Mouse (Mus musculus): Measurements from ENCODE around the gene Mxd4. TPM values are rescaled to one million over a fixed set of nuclear protein-coding genes. Genes with fewer than 3 reads are reported as not detected.

Gene Mxd4
- polyA plus RNA-seq, 1 experiment from 2014 or later, result 57.4 TPM

DNA sequence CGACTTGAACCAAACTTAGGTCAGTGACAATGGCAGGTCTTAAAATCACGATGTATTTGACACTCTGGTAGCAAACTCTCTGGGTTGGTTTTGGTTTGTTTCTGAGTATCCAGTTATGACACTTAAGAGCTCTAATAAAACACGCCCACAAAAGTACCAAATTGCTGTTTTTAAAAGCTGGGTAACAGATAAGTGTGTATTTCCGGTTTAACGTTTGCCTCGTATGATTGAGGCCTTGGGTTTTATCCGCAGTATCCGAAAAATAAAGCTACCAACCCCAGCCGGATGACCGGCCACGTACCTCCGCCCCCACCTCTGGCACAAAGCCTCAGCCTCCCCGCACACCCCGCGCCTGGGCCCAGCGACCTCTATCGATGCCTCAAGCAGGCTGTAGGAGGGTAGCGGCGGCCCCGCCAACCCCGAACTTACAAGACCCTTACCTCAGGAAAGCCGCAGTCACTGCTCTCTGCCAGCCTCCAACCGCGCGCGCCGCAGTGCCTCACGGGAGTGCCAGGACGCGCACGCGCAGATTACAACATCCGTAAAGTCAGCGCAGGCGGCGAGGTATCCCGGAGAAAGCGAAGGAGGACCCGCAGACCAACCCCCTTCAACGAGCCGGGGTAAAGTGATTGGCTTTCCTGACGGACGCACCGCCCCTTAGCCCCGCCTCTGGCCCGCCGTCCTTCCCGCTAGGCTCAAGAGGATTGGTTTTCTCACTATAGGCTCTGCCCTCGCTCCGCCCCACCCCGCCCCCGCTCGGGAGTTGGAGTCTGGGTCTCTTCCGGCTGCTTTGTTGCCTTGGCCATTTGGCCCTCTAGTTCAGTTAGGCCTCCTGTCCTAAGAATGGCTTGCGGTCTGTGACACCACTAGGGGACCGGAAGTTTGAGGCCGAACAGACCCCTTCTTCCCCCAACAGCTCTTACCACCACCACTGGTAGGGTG lies 18.3 kb downstream of the Mxd4 start, which contains the start of the genes Poln and Haus3:
Poln (minus strand) TSS at position 499 of the 942 bp plus-strand sequence.
Haus3 (minus strand) TSS at position 578 of the 942 bp plus-strand sequence.
- WGBS, result under 1% methylated on average over 57 of the region's 57 CpGs

DNA sequence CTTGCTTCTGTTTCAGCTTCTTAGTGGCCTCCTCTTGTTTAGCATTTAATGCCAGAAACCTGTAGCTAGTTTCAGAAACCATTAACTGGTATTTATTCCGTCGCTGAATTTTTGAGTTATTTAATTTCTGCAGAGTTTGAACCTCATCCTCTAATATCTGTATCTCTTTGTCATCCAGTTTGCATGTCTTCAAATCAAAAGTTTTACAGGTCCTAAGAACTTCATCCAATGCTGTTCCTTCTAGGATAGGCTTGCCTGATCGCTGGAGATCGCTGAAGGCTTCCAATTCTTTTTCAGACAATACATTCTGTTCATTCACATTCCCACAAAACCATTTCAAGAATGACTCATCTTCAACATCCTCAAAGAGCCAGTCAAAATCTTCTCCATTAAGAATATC lies 19.7 kb downstream of the Mxd4 start:
- peaks cover 3% of the 10 kb centered on the region; the same call in 1 of the 2 replicates for H3K36me3 ChIP-seq (ENCODE audit: control insufficient read depth, insufficient read depth, low read length)
- 79% methylated on average over 4 of the region's 4 CpGs for WGBS
- no peak overlapping the region for H3K4me3 ChIP-seq (ENCODE audit: low read length)
- peaks cover 10% of the 10 kb centered on the region for H3K4me1 ChIP-seq (replicated peaks; ENCODE audit: control insufficient read depth, insufficient read depth, low read length)
- ATAC-seq (ENCODE audit: low read depth), result no peak
- H3K27me3 ChIP-seq (ENCODE audit: control insufficient read depth, insufficient read depth, low read depth, low read length), result no peaks in the 10 kb centered on the region
- no peaks in the 10 kb centered on the region for H3K9me3 ChIP-seq (ENCODE audit: control insufficient read depth, low read length)
- no peak overlapping the region for H3K27ac ChIP-seq (ENCODE audit: low read length)
- H3K4me2 ChIP-seq (ENCODE audit: low read depth, low read length), result peak overlapping the region; percentile 32; the same call in 1 of the 2 replicates
- no peak overlapping the region for H3K9ac ChIP-seq (ENCODE audit: low read length)

More for the DNA sequence above, 18.3 kb downstream of the Mxd4 start, which contains the start of the genes Poln and Haus3:
- Histone ChIP-seq H3K27ac (ENCODE audit: low read length) (peak within 1 kb of the TSS; percentile 96), H3K4me1 (replicated peaks; ENCODE audit: control insufficient read depth, insufficient read depth, low read length) (peaks cover 10% of the 10 kb centered on the region), H3K9ac (ENCODE audit: low read length) (peak within 1 kb of the TSS; percentile 95), H3K9me3 (ENCODE audit: control insufficient read depth, low read length) (no peaks in the 10 kb centered on the region), H3K27me3 (ENCODE audit: control insufficient read depth, insufficient read depth, low read depth, low read length) (no peaks in the 10 kb centered on the region), H3K4me3 (ENCODE audit: low read length) (peak within 1 kb of the TSS; percentile 87), H3K4me2 (ENCODE audit: low read depth, low read length) (peak within 1 kb of the TSS; percentile 72), H3K36me3 (ENCODE audit: control insufficient read depth, insufficient read depth, low read length) (peaks cover 11% of the 10 kb centered on the region)
- peak; percentile 100 for ATAC-seq (ENCODE audit: low read depth)

DNA sequence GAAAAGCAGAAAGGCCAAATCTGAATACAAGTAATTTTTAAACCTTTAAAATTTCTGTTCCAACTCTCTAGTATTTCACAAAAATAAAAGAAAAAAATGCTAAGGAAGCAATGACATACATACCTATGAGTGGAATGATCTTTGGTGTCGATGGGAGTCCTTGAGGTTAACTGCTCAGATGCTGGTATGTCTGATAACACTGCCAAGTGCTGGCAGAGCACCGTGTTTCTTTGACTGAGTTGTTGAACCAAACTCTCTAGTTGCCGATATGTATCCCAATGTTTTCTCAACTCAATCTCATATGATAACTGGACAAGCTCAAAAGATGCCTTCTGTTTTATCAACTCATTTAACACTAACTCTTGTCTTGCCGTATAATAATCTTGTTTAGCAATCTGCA lies 21.7 kb downstream of the Mxd4 start:
- H3K9me3 ChIP-seq (ENCODE audit: control insufficient read depth, low read length), result no peaks in the 10 kb centered on the region
- no peak overlapping the region for H3K27ac ChIP-seq (ENCODE audit: low read length)
- 42% methylated on average over 4 of the region's 4 CpGs for WGBS
- H3K4me1 ChIP-seq (replicated peaks; ENCODE audit: control insufficient read depth, insufficient read depth, low read length), result peaks cover 10% of the 10 kb centered on the region
- H3K4me2 ChIP-seq (ENCODE audit: low read depth, low read length), result peak overlapping the region; percentile 32
- 0 out of 2 replicates have a peak, but pooled peaks cover 3% of the 10 kb centered on the region for H3K36me3 ChIP-seq (ENCODE audit: control insufficient read depth, insufficient read depth, low read length)
- no peaks in the 10 kb centered on the region for H3K27me3 ChIP-seq (ENCODE audit: control insufficient read depth, insufficient read depth, low read depth, low read length)
- 0 out of 2 replicates have a peak overlapping the region, but pooled peaks have one; percentile 5 for H3K4me3 ChIP-seq (ENCODE audit: low read length)
- ATAC-seq (ENCODE audit: low read depth), result no peak
- H3K9ac ChIP-seq (ENCODE audit: low read length), result 0 out of 2 replicates have a peak overlapping the region, but pooled peaks have one; percentile 24

DNA sequence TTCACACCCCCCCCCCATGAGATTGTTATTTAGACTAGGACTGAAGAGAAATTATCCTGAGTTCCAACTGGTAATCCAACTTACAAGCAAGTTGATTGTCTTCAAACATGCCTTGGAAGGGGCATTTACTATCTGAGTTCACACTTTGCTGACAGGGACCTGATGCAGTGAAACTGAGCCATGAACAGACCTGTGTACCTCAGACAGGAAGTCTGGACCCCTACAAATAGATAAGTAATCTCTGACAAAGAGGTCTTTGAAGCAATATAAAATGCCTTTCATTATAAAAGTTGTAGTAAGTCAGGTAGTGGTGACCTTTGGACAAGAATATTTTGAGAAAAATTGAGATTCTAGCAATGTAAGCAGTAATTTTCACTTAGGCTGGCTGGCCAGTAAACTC lies 39.0 kb downstream of the Mxd4 start:
- H3K9me3 ChIP-seq (ENCODE audit: control insufficient read depth, low read length), result no peaks in the 10 kb centered on the region
- peaks cover 2% of the 10 kb centered on the region; the same call in 1 of the 2 replicates for H3K36me3 ChIP-seq (ENCODE audit: control insufficient read depth, insufficient read depth, low read length)
- no peak overlapping the region for H3K4me2 ChIP-seq (ENCODE audit: low read depth, low read length)
- no peak overlapping the region for H3K27ac ChIP-seq (ENCODE audit: low read length)
- H3K4me3 ChIP-seq (ENCODE audit: low read length), result no peak overlapping the region
- H3K4me1 ChIP-seq (replicated peaks; ENCODE audit: control insufficient read depth, insufficient read depth, low read length), result no peaks in the 10 kb centered on the region
- no peak for ATAC-seq (ENCODE audit: low read depth)
- H3K9ac ChIP-seq (ENCODE audit: low read length), result no peak overlapping the region
- no peaks in the 10 kb centered on the region for H3K27me3 ChIP-seq (ENCODE audit: control insufficient read depth, insufficient read depth, low read depth, low read length)

DNA sequence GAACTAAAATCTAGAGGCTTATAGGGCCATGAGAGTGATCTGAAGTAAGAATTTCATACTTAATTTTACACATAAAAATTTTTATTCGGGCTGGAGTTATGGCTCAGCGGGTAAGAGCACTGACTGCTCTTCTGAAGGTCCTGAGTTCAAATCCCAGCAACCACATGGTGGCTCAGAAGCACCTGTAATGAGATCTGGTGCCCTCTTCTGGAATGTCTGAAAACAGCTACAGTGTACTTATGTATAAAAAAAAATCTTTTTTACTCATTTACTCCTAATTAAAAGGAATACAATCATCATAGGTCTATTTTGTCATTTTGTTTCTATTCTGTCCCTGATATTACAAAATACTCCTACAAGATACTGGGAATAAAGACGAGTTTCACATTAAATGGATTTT lies 40.0 kb downstream of the Mxd4 start:
- H3K27me3 ChIP-seq (ENCODE audit: control insufficient read depth, insufficient read depth, low read depth, low read length), result no peaks in the 10 kb centered on the region
- no peak for ATAC-seq (ENCODE audit: low read depth)
- no peak overlapping the region for H3K4me3 ChIP-seq (ENCODE audit: low read length)
- H3K9me3 ChIP-seq (ENCODE audit: control insufficient read depth, low read length), result no peaks in the 10 kb centered on the region
- no peaks in the 10 kb centered on the region for H3K36me3 ChIP-seq (ENCODE audit: control insufficient read depth, insufficient read depth, low read length)
- 96% methylated on average over 3 of the region's 3 CpGs for WGBS
- no peak overlapping the region for H3K4me2 ChIP-seq (ENCODE audit: low read depth, low read length)
- no peaks in the 10 kb centered on the region for H3K4me1 ChIP-seq (replicated peaks; ENCODE audit: control insufficient read depth, insufficient read depth, low read length)
- H3K27ac ChIP-seq (ENCODE audit: low read length), result no peak overlapping the region
- H3K9ac ChIP-seq (ENCODE audit: low read length), result no peak overlapping the region

DNA sequence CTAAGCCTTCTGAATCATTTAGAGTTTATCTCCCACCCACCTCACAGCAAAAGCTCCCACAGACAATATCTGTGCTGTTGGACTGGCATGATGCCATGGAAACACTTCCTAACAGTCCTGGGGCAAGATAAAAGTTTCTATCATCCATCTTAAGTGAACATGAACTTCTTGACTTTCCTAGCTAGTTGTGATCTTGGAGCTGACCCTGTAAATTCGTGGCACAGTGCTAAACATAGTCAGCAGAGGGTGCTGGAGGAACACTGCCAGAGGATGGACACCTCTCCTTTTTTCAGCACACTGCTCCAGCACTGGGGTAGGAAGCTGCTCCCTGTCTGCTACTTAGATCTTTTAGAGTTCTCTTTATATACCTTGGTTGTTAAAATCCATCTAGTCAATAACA lies 47.8 kb downstream of the Mxd4 start:
- no peaks in the 10 kb centered on the region for H3K4me1 ChIP-seq (replicated peaks; ENCODE audit: control insufficient read depth, insufficient read depth, low read length)
- no peak overlapping the region for H3K4me3 ChIP-seq (ENCODE audit: low read length)
- H3K27ac ChIP-seq (ENCODE audit: low read length), result no peak overlapping the region
- H3K27me3 ChIP-seq (ENCODE audit: control insufficient read depth, insufficient read depth, low read depth, low read length), result no peaks in the 10 kb centered on the region
- H3K9ac ChIP-seq (ENCODE audit: low read length), result no peak overlapping the region
- ATAC-seq (ENCODE audit: low read depth), result no peak
- H3K36me3 ChIP-seq (ENCODE audit: control insufficient read depth, insufficient read depth, low read length), result no peaks in the 10 kb centered on the region
- H3K4me2 ChIP-seq (ENCODE audit: low read depth, low read length), result no peak overlapping the region
- H3K9me3 ChIP-seq (ENCODE audit: control insufficient read depth, low read length), result no peaks in the 10 kb centered on the region
- 7% methylated on average over 1 of the region's 1 CpGs for WGBS

DNA sequence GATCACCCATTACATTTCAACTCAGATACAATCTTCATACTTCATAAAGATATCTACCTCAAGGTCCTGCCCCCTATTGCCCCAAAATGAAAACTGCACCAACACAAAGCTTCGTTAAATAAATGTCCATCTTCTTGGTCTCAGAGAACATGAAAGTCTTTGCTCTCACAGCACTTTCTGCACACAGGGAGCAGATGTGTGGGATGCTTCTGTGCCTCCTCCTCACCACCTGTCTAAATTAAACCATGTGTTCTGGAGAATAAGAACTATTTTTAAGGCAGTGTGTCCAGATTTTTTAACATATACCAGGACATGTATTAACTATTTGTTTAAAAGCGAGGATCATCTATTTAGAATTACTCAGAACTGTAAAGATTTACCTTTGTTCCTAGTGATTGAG lies 54.8 kb downstream of the Mxd4 start:
- Histone ChIP-seq H3K4me3 (ENCODE audit: low read length) (no peak overlapping the region), H3K4me2 (ENCODE audit: low read depth, low read length) (no peak overlapping the region), H3K9ac (ENCODE audit: low read length) (no peak overlapping the region), H3K4me1 (replicated peaks; ENCODE audit: control insufficient read depth, insufficient read depth, low read length) (no peaks in the 10 kb centered on the region), H3K27me3 (ENCODE audit: control insufficient read depth, insufficient read depth, low read depth, low read length) (no peaks in the 10 kb centered on the region), H3K36me3 (ENCODE audit: control insufficient read depth, insufficient read depth, low read length) (no peaks in the 10 kb centered on the region), H3K27ac (ENCODE audit: low read length) (no peak overlapping the region), H3K9me3 (ENCODE audit: control insufficient read depth, low read length) (no peaks in the 10 kb centered on the region)
- ATAC-seq (ENCODE audit: low read depth), result no peak
- WGBS, result 65% methylated on average over 2 of the region's 2 CpGs

DNA sequence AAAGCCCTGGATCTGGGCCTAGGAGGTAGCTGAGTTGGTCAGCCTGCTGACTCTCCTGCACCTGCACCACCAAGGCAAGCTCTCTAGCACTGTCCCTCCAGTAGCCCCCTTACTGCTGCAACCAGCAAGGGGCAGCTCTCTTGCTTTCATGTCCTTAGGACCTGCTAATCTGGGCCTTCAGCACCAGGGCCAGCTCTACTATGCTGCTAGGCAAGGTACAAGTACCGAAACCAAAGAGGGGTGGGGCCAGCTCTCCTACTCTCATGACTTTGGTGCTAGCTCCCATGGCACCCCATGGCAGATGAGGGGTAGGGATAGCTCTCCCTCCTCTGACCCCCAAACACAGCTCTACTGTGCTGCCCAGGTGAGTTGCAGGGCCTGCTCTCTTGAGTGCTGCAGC lies 63.4 kb downstream of the Mxd4 start:
- Histone ChIP-seq H3K4me1 (replicated peaks; ENCODE audit: control insufficient read depth, insufficient read depth, low read length) (no peaks in the 10 kb centered on the region), H3K4me2 (ENCODE audit: low read depth, low read length) (no peak overlapping the region), H3K27ac (ENCODE audit: low read length) (no peak overlapping the region), H3K4me3 (ENCODE audit: low read length) (no peak overlapping the region), H3K9ac (ENCODE audit: low read length) (no peak overlapping the region), H3K36me3 (ENCODE audit: control insufficient read depth, insufficient read depth, low read length) (no peaks in the 10 kb centered on the region), H3K9me3 (ENCODE audit: control insufficient read depth, low read length) (no peaks in the 10 kb centered on the region), H3K27me3 (ENCODE audit: control insufficient read depth, insufficient read depth, low read depth, low read length) (no peaks in the 10 kb centered on the region)
- 6% methylated on average over 1 of the region's 1 CpGs for WGBS
- ATAC-seq (ENCODE audit: low read depth), result no peak

Measured in lung, embryonic 16.5 days (tissue).